Mouse (Mus musculus) limb, embryonic 14.5 days (tissue): ENCODE results near the gene Arpc4. TPM values are rescaled to one million over a fixed set of nuclear protein-coding genes. Genes with fewer than 3 reads are reported as not detected.

Experiments
- ATAC-seq: fragments of 200-750 bp; cut with Nextera tagmentation; 2 replicates; pipeline ENCODE4 v1.8.0; 2017; ENCODE audit warnings: low read depth, moderate number of reproducible peaks, moderate TSS enrichment; ENCODE audit not compliant: low FRiP score
- DNase-seq: peaks from one replicate; pipeline ENCODE4 v3.0.0-alpha.2; 2015; ENCODE audit warnings: low spot score
- H3K27ac ChIP-seq: fragments of 300-500 bp; sonication (generic); replicated peaks from 2 replicates; pipeline ENCODE4 v1.5.1; 2014; ENCODE audit warnings: low read depth, mild to moderate bottlenecking, low read length, moderate library complexity, mixed read lengths
- H3K27me3 ChIP-seq: fragments of 300-500 bp; sonication (generic); 2 replicates; pipeline ENCODE4 v1.6.1; 2014; ENCODE audit warnings: low read length, mixed read lengths; ENCODE audit not compliant: control insufficient read depth, insufficient read depth
- H3K36me3 ChIP-seq: fragments of 300-500 bp; sonication (generic); 2 replicates; pipeline ENCODE4 v1.6.1; 2014; ENCODE audit warnings: mild to moderate bottlenecking, low read length, moderate library complexity, mixed read lengths; ENCODE audit not compliant: control insufficient read depth, insufficient read depth
- H3K4me1 ChIP-seq: fragments of 300-500 bp; sonication (generic); 2 replicates; pipeline ENCODE4 v1.6.1; 2014; ENCODE audit warnings: antibody characterized with exemption, low read length, mixed read lengths; ENCODE audit not compliant: control insufficient read depth, insufficient read depth
- H3K4me2 ChIP-seq: fragments of 300-500 bp; sonication (generic); replicated peaks from 2 replicates; pipeline ENCODE4 v1.6.1; 2014; ENCODE audit warnings: low read depth, mild to moderate bottlenecking, low read length, moderate library complexity; ENCODE audit not compliant: severe bottlenecking
- H3K4me3 ChIP-seq: fragments of 300-500 bp; sonication (generic); replicated peaks from 2 replicates; pipeline ENCODE4 v1.5.1; 2014; ENCODE audit warnings: low read length
- H3K9ac ChIP-seq: fragments of 300-500 bp; sonication (generic); 2 replicates; pipeline ENCODE4 v1.6.1; 2014; ENCODE audit warnings: mild to moderate bottlenecking, low read depth, low read length, moderate library complexity; ENCODE audit not compliant: severe bottlenecking
- H3K9me3 ChIP-seq: fragments of 300-500 bp; sonication (generic); 2 replicates; pipeline ENCODE4 v1.6.1; 2016; ENCODE audit warnings: low read length; ENCODE audit not compliant: control insufficient read depth
- POLR2A ChIP-seq: fragments of 200-500 bp; IDR thresholded peaks from 2 replicates; pipeline ENCODE4 v1.8.0; 2012; ENCODE audit warnings: inconsistent platforms, mild to moderate bottlenecking, moderate library complexity, borderline replicate concordance; ENCODE audit not compliant: insufficient read depth, insufficient read length; ENCODE audit errors: extremely low read depth
- WGBS: fragments of 180-500 bp; shearing (Covaris S2); extraction: QIAGEN DNeasy Blood & Tissue Kit; methylation state at CpG from one replicate; pipeline ENCODE4 v1.1.7; 2014; 5-methylcytosine and 5-hydroxymethylcytosine counted together
- polyA plus RNA-seq, 2 experiments: library from polyadenylated mRNA; depleted of rRNA in 1 of 2; stranded (reverse) in 1 of 2; unstranded in 1 of 2; fragments of >200 nt; fragmentation: Nextera tagmentation in 1 of 2; extraction: Ambion mirVana in 1 of 2; gene quantifications; 2 replicates each; pipeline versions ENCODE4 v1.2.1 to v1.2.3; 2012 to 2014

Gene Arpc4
- polyA plus RNA-seq, 2 experiments: 99.1 to 223 TPM

GRCm38 (mm10) chr6:113370194-113370929, 7.6 kb upstream of the Arpc4 start:
- Histone ChIP-seq H3K36me3 (peaks cover 84% of the 10 kb centered on the region), H3K4me2 (no peak overlapping the region), H3K27ac (no peak overlapping the region), H3K4me3 (no peak overlapping the region), H3K27me3 (no peaks in the 10 kb centered on the region), H3K9ac (no peak overlapping the region), H3K9me3 (no peaks in the 10 kb centered on the region), H3K4me1 (no peaks in the 10 kb centered on the region)
- no peak for ATAC-seq
- DNase-seq: no peak
- WGBS: 95% methylated on average over 20 of the region's 20 CpGs
- TF ChIP-seq POLR2A: no peak

DNA sequence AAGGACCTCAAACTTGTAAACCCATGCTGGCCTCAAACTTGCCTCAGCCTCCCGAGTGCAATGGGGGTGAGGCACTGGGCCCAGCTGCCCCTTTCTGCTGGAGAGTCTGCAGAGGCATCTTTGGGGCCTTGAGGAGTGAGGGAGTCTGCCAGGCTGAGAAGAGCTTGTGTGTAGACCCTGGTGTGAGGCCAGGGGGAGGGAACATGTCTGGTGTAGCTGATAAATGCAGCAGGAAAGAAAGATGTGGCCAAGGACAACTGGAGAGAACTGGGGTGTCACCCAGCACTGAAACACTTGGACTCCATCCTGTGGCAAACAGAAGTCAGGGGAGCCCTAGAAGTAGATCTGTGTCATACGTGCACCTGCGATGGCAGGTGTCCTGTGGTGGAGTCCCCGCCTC, 4.4 kb upstream of the Arpc4 start:
- 0 out of 2 replicates have a peak, but pooled peaks cover 6% of the 10 kb centered on the region for H3K4me1 ChIP-seq
- ATAC-seq: no peak
- no peak for TF ChIP-seq POLR2A
- H3K27ac ChIP-seq: no peak overlapping the region
- H3K9me3 ChIP-seq: no peaks in the 10 kb centered on the region
- 90% methylated on average over 4 of the region's 4 CpGs for WGBS
- no peak for DNase-seq
- peaks cover 71% of the 10 kb centered on the region for H3K36me3 ChIP-seq
- H3K9ac ChIP-seq: no peak overlapping the region
- H3K27me3 ChIP-seq: no peaks in the 10 kb centered on the region
- no peak overlapping the region for H3K4me2 ChIP-seq
- no peak overlapping the region for H3K4me3 ChIP-seq

GRCm38 (mm10) chr6:113377172-113377495, 781 bp upstream of the Arpc4 start:
- Histone ChIP-seq H3K4me3 (peak overlapping the region; percentile 97), H3K4me2 (peak overlapping the region; percentile 80), H3K27me3 (no peaks in the 10 kb centered on the region), H3K9ac (peak overlapping the region; percentile 91), H3K9me3 (no peaks in the 10 kb centered on the region), H3K4me1 (peaks cover 14% of the 10 kb centered on the region), H3K36me3 (peaks cover 55% of the 10 kb centered on the region), H3K27ac (peak overlapping the region; percentile 94)
- DNase-seq (no peak), ATAC-seq (no peak)
- TF ChIP-seq POLR2A: no peak
- WGBS: 9% methylated on average over 7 of the region's 7 CpGs

DNA sequence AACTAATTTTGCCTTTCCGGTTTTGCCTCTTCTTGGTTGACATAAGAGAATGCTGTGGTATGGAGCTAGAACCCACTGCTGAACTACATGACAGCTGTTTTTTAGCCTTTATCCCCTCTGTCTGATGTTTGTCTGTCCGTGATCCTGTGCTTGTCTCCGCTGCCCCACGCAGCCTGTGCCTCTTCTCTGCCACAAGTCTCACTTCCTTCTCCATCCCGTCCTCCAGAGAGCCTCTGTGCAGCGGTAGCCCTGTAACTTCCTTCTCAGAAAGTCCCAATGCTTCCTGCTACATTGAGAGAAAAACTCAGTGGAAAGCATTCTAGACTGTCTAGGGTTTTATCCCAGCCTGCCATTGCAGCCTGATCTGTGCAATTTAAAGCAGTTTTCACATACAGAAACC, 1.3 kb downstream of the Arpc4 start:
- Histone ChIP-seq H3K36me3 (peaks cover 55% of the 10 kb centered on the region), H3K9ac (no peak overlapping the region)

GRCm38 (mm10) chr6:113380480-113380879, 2.6 kb downstream of the Arpc4 start:
- no peak overlapping the region for H3K4me2 ChIP-seq
- no peak overlapping the region for H3K4me3 ChIP-seq
- peaks cover 14% of the 10 kb centered on the region for H3K4me1 ChIP-seq
- TF ChIP-seq POLR2A: no peak
- no peak overlapping the region for H3K27ac ChIP-seq
- no peak overlapping the region for H3K9ac ChIP-seq
- WGBS: 88% methylated on average over 11 of the region's 11 CpGs
- no peak for DNase-seq
- H3K36me3 ChIP-seq: peaks cover 57% of the 10 kb centered on the region
- ATAC-seq: no peak
- H3K27me3 ChIP-seq: no peaks in the 10 kb centered on the region
- no peaks in the 10 kb centered on the region for H3K9me3 ChIP-seq

More for the DNA sequence above, 1.3 kb downstream of the Arpc4 start:
- ATAC-seq (no peak), DNase-seq (no peak)
- WGBS: 81% methylated on average over 6 of the region's 6 CpGs
- H3K4me1 ChIP-seq: peaks cover 14% of the 10 kb centered on the region
- no peak for TF ChIP-seq POLR2A
- H3K4me3 ChIP-seq: peak overlapping the region; percentile 97
- peak overlapping the region; percentile 80 for H3K4me2 ChIP-seq
- H3K27me3 ChIP-seq: no peaks in the 10 kb centered on the region
- no peak overlapping the region for H3K27ac ChIP-seq
- H3K9me3 ChIP-seq: no peaks in the 10 kb centered on the region
